Mouse (Mus musculus): ENCODE results near the gene Gnaq. TPM values are rescaled to one million over a fixed set of nuclear protein-coding genes. Genes with fewer than 3 reads are reported as not detected.

Gene Gnaq
- total and polyA plus RNA-seq, 3 experiments = 8.1 to 12.9 (median 8.2) TPM

GRCm38 (mm10) chr19:16436335-16437169, 303.9 kb downstream of the Gnaq start:
- H3K27ac ChIP-seq (ENCODE audit: insufficient read depth, low read depth) = no peak overlapping the region
- no peak for TF ChIP-seq USF1 (IDR thresholded peaks at IDR 0.05; ENCODE audit: low read depth, low read length)
- TF ChIP-seq ZMIZ1 (IDR thresholded peaks at IDR 0.05; ENCODE audit: low read depth, low read length) = no peak
- TF ChIP-seq NRF1 (IDR thresholded peaks at IDR 0.05; ENCODE audit: low read depth, low read length) = no peak
- TF ChIP-seq ZKSCAN1 (IDR thresholded peaks at IDR 0.05; ENCODE audit: borderline replicate concordance, low read depth, low read length) = no peak
- TF ChIP-seq BHLHE40 (IDR thresholded peaks at IDR 0.05; ENCODE audit: low read depth, low read length) = no peak
- no peak for TF ChIP-seq UBTF (IDR thresholded peaks at IDR 0.05; ENCODE audit: low read depth, low read length)
- TF ChIP-seq EP300 (IDR thresholded peaks at IDR 0.05; ENCODE audit: low read length) = no peak
- no peak for TF ChIP-seq MXI1 (IDR thresholded peaks at IDR 0.05; ENCODE audit: low read depth, low read length)
- TF ChIP-seq MYC (IDR thresholded peaks at IDR 0.05; ENCODE audit: low read depth, low read length) = no peak
- no peak for TF ChIP-seq NELFE (IDR thresholded peaks at IDR 0.05; ENCODE audit: low read depth, low read length)
- no peak for TF ChIP-seq ETS1 (conservative IDR thresholded peaks at IDR 0.05; ENCODE audit: low read depth, low read length)
- dilution Hi-C loops (cut with MboI; ENCODE audit: extremely low pct_ligation_motif_present, extremely low pct_unique_long_range_greater_than_20kb, low sequenced_read_pairs) = no loop called here
- no peak overlapping the region for H3K4me3 ChIP-seq (replicated peaks in 1 of 3; ENCODE audit: low read depth in 2 of 3, low read length in 2 of 3, poor library complexity in 1 of 3)
- in situ Hi-C loops (cut with MboI; ENCODE audit: low pct_ligation_motif_present, low pct_unique_long_range_greater_than_20kb, low sequenced_read_pairs) = no loop called here
- no peak overlapping the region for H3K4me2 ChIP-seq (ENCODE audit: insufficient read depth, low read depth, poor library complexity, severe bottlenecking)
- H3K79me2 ChIP-seq (replicated peaks; ENCODE audit: control insufficient read depth, extremely low read depth, insufficient read depth, poor library complexity, severe bottlenecking) = no peaks in the 10 kb centered on the region
- no peaks in the 10 kb centered on the region for H3K9me3 ChIP-seq (replicated peaks; ENCODE audit: low read length)
- no peak overlapping the region for H3K9ac ChIP-seq (ENCODE audit: insufficient read depth, low read depth)
- H3K4me1 ChIP-seq (ENCODE audit: control insufficient read depth in 1 of 2, insufficient read depth in 2 of 2) = peaks cover 0 to 5% of the 10 kb centered on the region in 2 experiments; a peak in 3 of 4 replicates
- H3K27me3 ChIP-seq (replicated peaks) = no peaks in the 10 kb centered on the region
- H3K36me3 ChIP-seq (replicated peaks in 1 of 2; ENCODE audit: control insufficient read depth in 1 of 2, insufficient read depth in 1 of 2, low read length in 1 of 2) = no peaks in the 10 kb centered on the region
- DNase-seq (ENCODE audit: extremely low read depth) = no peak

Other genes with a start within 250 kb of the Gnaq start
- 235 and 340 TPM in 2 replicates for gene Psat1, start 185.5 kb upstream of the Gnaq start, total RNA-seq (2012; rRNA removed)
- gene Psat1, start 185.5 kb upstream of the Gnaq start, total RNA-seq (2014; rRNA removed) = 516 and 549 TPM in 2 replicates
- gene Psat1, start 185.5 kb upstream of the Gnaq start, polyA plus RNA-seq (2012; ENCODE audit: insufficient read length, low read depth) = 395 and 423 TPM in 2 replicates
- 9.9 and 10.2 TPM in 2 replicates for gene Cep78, start 147.8 kb upstream of the Gnaq start, total RNA-seq (2012; rRNA removed)
- 18.3 and 19.2 TPM in 2 replicates for gene Cep78, start 147.8 kb upstream of the Gnaq start, total RNA-seq (2014; rRNA removed)
- gene Cep78, start 147.8 kb upstream of the Gnaq start, polyA plus RNA-seq (2012; ENCODE audit: insufficient read length, low read depth) = 11.7 and 12.2 TPM in 2 replicates

Data from CH12.LX (cell line).